Mouse (Mus musculus) 3134 (cell line): ENCODE measurements around the gene Gm3252.
"Not testable (repeated sequence)": the region's sequence is repeated elsewhere in the genome, so short reads cannot be mapped to it uniquely, and the experiment has no call there.

ENCODE experiments used
- DNase-seq: peaks from one replicate; pipeline ENCODE4 v3.0.0-alpha.2; 2011; ENCODE audit warnings: low spot score; ENCODE audit not compliant: insufficient read length; ENCODE audit errors: extremely low read depth

The Gm3252 gene

DNA sequence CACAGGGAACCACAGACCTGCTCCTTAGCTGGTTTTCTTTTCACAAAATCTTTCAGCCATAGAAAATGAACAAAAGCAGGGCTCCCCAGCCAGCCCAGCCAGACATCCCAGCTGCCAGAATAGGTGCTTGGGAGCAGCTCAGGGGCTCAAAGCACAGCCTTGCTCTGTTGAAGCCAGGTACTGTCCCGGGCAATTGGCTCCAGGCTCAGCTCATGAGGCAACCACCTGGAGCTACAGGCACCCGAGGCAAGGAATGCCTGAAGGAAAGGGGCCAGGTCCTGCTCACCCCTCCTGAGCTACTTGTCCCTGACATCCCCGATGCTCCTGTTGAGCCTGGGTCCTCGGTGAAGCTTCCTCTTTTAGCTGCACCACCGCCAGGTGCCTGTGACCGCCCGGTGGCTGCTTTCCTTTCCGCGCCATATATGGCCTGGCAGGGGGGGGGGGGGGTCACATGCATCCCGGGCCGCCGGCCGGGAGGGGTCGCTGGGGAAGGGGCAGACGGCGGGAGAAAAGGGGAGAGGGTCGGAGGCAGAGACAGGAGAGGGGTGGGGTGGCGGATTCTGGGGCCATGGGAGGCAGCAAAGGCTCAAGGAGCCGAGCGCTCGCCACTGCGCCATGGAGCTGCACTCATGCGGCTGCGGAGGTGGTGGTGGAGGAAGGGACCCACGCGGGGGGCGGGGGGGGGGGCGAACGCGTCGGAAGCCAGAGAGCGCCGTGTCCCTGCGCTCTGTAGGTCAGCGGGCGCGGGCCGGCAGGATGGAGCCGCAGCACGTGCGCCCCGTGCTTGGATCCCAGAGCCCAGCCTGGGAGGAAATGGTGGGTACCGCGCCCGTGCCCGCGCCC, at the start of gene Gm3252:
Gene Gm3252, plus strand, starts transcription at position 738 of the 843 bp plus-strand sequence.
- not testable (repeated sequence) for DNase-seq

- not testable (repeated sequence) for DNase-seq
Observed at GRCm38 (mm10) chr14:4708938-4709337, 17.6 kb upstream of the Gm3252 start, which contains the start of gene Gm7876. Gm7876 (plus strand) TSS chr14:4709238.

- DNase-seq, result not testable (repeated sequence)
Observed at GRCm38 (mm10) chr14:4776037-4776436, 49.5 kb downstream of the Gm3252 start, which contains the start of gene Gm9602. Gm9602 (plus strand) TSS chr14:4776337.
